Mouse (Mus musculus) layer of hippocampus, adult 18-20 months (tissue): ENCODE measurements at regions not wholly inside any gene's neighbourhood (a gene's known extent, or its start where the extent isn't known, plus 50 kb on each side); places are given as distances from the start of the nearest gene placed in this dataset.

Experiments
- DNase-seq, 2 experiments: peaks; one replicate each; pipeline ENCODE4 v3.0.0; 2022; ENCODE audit warnings: low spot score in 2 of 2

DNA sequence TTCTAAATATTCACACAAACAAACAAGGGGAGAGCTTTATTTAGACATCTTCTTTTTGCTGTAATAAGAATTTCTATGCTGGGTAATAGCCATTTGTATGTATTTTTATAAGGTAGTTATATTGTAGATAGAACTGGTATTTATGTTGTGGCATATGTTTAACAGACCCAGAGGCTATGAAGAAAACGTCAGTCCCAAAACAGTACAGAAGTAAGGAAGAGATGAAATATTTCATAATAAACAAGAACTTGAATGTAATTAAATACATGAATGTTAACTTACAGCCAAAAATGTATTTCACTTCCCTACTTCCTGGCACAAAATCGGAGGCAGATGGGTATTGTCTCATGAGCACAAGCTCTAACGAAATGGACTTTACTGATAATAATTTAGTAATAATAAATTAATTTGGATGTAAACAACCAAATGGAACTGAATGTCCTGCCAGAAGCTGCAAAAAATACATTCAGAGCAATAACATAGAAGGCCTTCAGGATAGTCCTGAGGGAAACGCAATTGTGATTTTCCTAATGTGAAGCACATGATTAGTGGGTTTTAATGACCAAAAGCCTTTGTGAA lies 645.9 kb upstream of the Adamts5 start:
- DNase-seq = no peak

DNA sequence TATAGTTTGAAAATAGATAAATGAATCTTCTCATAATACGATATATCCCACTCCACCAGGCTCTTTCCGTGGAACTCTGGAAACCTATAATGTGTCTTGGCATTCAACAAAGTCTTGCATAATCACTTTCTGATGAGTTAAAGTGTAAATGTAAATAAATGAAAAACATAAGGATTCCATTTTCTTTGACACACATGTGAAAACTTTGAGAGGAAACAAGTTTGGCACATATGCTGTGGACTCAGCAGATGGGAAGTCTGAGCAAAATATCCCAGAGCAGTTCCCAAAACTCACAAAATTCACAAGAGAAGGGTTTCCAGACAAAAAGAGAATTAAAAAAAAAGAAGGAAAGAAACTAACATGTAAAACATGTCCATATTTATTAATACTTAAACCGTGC lies 645.3 kb upstream of the Adamts5 start:
- no peak for DNase-seq

DNA sequence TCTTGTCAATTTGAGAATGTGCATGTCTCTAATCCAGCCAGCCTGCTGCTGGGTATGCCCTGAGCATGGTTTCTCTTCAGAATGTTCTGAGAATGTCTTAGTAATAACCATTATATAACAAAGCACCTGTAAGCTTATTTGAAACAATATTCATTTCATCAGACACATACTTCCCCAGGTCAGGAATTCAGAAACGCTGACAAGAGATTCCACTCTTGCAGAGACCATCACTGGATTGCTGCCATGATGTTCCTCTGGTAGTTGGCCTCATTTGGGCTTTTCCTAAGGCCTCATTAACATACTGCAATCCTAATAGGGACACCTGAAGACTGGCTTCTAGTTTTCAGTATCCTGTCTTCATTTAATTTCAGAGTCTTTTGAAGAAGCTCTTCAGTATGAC lies 642.5 kb upstream of the Adamts5 start:
- DNase-seq = no peak

DNA sequence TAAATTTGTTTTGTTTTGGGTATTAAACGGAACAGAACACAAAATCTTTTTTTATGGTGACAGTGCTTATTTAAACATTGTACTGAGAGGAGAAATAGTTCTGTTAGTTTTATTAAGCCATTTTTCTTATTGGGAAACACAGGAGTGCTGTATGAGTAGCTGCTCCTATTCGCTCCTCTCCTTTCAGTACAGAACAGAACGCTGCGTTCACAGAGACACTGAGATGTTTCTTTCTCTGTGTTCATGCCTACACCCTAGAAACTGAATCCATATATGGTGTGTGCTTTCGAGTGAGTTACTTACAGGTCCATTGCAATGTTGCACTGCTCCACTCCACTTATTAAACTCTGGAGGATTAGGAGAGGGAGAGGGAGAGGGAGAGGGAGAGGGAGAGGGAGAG lies 634.9 kb upstream of the Adamts5 start:
- peak in 1 of 2 experiments; percentile 55 for DNase-seq

DNA sequence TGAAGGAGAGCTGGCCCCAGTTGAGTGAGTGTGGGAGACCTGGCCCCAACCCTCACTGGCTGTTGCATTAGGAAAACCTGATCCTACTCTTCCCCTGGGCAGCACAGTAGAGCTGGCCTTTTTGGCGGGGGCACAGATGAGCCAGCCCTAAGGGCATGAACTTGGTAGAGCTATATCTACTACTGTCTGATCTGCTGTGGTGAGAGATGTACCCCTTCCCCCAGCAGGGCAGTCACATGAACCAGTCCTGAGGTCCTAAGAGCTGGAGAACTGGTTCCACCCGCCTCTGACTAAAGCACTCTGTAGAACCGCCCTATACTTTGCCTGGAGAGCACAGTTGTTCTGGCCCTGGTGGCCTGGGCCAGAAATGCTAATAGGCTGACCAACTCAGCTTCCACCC lies 622.5 kb upstream of the Adamts5 start:
- no peak for DNase-seq

DNA sequence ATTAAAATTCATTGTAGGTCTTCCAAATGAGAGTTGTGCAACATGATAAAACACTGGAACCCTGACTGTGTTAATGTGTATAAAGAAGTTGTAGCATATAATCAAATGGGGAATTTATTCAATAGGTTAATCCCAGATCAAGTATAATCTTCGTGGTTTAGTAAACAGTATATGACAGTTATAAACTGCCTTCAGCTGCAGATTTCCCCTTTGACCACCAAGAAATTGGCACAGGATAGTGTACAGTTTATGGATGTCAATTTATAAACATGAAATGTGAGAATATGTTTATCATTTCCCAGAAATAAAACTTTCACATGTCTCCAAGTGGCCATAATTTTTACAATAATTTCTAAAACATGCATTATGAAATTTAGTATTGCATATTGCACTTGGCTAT lies 615.3 kb upstream of the Adamts5 start:
- DNase-seq = no peak

DNA sequence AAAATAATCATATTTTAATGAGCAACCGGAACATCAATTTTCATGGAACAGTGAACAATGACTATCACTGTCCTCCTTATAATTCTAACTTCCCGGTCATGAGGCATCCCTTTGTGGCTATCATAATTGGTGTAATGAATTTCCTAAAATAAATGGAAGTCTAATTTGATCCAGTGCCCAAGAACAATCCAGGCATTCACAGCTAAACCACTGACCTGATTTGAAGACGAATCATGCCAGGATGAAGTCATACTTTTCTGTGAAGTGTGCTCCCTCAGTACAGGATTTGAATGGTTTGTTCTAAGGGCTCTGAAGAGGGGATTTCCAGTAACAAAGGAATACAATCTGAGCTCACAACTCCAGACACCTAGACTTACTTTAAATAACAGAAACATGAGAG lies 614.5 kb upstream of the Adamts5 start:
- DNase-seq = peak in 1 of 2 experiments; percentile 30

DNA sequence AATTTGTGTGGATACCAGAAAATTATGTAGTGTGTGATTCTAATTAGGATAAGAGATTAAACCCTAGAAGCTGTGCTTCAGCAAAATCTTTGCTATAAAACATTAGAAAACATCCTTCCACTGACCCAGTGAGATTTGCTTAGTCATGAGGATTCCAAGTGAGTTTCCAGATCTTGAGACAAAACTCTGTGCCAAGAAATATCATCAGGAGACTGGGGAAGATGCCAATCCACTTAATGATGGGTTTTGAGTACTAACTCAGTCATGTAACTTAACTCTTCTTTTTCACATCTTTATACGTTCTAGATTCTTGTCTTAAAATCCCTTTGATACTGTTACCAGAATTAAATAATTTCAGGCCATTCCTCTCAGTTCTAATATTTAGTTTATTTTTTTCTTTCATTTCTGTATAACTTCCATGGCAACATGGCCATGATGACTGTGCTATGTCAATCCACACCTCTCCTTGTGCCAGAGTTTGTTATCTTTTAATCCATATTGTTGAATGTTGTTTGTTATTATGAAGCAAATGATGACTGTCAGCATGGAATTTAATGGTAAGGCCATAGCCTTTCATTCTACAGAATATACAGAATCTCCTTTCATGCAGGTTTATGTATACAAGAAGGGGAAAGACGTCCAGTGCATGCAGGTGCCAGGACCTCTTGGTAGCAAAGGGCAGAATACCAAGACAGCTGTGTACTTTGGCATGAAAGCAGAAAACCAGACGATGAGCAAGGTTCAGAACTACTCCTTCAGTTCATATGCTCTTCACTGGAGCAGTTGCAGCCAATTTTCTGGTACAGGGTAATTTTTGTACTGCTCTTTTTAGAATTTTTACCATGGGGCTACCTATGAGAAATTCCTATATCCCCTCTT lies 599.7 kb upstream of the Adamts5 start:
- no peak for DNase-seq

DNA sequence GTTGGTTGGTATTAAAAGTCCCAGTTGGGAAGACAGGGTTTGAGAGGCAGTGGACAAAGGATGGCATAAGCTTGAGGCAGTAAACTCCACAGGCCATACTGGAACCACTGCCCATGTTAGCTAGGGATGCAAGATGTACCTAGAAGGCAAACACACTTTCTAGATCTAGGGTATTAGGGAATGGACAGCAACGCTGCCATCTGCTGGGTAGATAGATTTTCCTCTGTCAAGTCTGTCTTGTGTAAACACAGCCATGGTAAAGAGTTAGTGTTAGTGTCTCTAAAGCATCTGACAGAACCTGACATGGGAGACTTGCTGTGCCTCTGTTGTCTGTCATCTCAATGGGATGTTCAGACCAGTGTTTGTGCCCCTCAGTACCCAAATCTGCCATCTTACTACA lies 573.5 kb upstream of the Adamts5 start:
- peak in 1 of 2 experiments; percentile 14 for DNase-seq

DNA sequence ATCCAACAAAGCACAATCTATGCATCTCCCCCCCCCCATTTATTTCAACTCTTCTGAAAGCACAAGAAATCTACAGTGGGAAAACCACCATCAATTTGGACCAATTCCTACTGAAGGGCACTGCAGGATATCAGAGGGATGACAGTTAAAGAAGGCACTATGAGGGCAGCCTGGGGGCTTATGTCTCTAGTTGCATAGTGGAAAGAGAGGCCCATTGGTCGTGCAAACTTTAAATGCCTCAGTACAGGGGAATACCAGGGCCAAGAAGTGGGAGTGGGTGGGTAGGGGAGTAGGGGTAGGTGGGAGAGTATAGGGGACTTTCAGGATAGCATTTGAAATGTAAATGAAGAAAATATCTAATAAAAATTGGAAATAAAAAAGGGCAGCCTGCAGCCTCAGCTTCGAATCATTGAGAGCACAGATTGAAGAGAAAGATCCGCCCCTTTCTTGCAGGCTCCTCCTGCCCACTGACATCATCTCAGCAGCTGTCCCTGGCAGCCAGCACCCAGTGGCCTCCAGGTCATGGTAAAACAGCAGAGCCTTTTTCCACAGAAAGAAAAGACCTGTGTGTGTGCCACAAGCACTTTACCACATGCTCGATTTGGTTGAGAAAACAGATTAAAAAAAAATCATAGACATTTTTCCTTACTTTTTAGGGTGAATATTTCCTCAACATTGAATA lies 571.6 kb upstream of the Adamts5 start:
- DNase-seq = peak in 1 of 2 experiments; percentile 11

DNA sequence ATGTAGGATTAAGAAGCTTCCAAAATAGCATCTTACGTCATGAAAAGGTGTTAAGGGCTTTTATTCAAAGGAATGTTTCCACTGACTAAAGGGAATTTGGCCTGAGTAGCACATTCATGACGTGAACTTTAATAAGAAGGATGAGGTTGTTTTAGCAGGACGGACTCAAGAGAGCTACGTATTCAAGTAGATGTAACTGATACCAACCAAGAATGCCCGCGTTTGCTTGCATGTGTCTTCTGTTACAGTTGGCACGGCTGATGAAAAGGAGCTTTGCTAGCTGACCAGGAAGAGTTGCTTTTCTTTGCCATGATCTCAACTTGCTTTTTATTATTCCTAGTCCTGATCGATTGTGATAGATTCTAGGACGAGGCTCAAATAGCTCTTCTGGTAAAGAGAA lies 559.4 kb upstream of the Adamts5 start:
- no peak for DNase-seq

DNA sequence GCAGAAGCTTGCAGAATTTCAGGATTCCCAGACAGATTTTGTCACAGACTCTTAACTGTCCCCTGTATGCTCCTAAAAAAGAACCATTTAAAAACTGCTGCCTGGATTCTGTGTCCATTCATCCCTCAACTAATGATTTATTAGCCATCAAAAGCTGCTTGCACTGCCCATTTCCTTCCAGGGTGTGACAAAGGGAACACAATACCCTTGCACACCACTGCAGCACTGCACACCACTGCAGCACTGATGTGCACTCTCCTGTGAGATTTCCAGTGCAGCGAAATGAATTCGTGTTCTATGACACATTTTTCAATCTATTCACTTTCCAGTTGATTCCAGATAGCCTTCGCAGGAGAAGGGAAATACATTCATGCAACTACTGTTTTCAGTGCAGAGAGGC lies 555.0 kb upstream of the Adamts5 start:
- DNase-seq = no peak

DNA sequence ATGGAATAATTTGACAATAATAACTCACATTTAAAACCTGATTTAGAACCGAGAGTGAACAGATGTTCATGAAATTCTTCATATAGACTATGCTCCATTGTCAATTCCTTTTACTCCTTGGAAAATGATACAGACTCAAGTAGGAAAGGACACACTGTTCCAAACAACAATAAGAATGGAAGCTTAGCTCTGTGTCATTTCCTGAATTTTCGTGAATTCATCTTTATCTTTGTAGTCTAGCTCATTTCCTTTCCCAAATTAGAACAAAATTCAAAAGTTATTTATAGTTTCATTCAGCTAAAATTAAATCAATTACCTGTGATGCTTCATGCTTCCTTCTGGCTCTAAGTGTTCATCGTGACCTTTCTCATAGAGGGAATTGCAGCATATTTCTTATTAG lies 553.2 kb upstream of the Adamts5 start:
- no peak for DNase-seq

DNA sequence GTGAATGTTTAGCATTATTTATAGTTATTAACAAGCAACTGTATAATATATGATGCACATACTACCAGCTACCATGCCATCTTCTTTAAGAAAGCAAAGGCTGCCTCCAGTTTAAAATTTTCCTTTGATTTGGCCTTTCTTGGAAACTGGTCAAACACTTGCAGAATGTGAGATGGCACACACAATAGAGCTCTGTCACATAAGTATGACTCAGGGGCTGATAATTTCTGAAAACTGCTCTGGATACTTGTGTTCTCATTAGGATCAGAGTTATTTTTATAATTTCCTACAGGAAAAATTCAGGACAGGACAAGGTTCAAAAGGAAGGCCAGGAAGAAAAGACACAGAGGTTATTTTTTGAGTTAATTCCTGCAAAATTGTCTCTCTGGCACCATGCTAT lies 552.4 kb upstream of the Adamts5 start:
- no peak for DNase-seq

DNA sequence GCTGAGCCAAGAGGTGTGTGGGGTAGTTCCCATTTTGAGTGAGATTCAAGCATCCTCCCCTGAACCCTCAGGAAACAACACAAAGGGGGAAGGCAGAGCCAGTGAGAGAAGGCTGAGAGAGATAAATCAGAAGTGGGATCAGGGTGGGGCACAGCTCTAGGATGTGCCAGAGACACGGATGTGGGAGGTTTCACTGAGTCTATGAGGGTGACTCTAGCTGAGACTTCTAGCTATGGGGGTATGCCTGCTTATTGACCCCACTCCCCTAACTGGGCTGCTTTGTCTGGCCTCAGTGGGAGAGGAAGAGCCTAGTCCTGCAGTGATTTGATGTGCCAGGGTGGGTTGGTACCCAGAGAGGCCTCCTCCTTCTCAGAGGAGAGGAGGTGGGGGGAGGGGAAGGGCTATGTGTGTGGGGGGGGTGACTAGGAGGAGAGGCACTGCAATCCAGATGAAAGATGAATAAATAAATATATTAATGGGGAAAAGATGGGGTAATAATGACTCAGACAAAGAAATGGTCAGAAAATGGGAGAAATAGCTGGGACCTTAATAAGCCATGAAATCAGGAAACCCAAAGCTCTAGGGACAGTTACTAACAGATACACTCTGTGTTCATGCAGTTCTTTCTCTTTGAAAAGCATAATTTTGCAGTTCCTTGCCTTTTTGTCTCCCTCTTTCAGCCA lies 547.0 kb upstream of the Adamts5 start:
- no peak for DNase-seq

DNA sequence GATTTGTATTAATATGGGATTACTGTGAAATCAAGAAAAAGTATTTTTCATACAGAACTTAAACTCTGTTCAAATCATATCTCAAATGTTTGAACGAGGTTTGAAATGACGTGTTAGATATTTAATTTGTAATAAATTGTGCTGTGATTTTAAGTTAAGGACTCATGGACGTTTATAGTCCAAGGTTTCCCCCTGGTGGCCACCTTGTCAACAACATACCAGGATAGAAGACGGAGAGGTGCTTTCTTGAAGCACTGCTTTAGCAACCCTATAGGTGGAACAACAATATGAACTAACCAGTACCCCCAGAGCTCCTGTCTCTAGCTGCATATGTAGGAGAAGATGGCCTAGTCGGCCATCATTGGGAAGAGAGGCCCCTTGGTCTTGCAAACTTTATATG lies 517.8 kb upstream of the Adamts5 start:
- DNase-seq = peak; percentile 41 to 84

DNA sequence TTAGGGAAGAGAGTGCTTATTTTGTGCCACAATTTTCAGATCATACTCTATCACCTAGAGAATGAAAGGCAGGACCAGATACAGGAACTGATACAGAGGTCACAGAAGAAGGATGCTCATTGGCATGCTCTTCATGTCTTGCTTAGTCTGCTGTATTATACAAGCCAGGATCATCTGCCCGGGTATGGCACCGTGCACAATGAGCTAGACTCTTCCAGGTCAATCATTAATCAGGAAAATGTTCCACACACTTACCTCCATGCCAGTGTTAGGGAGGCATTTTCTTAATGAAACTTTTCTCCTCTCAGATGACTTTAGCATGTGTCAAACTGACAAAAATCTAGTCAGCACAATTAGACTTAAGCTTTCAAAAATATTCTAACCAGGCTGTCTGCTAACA lies 502.7 kb upstream of the Adamts5 start:
- DNase-seq = no peak

DNA sequence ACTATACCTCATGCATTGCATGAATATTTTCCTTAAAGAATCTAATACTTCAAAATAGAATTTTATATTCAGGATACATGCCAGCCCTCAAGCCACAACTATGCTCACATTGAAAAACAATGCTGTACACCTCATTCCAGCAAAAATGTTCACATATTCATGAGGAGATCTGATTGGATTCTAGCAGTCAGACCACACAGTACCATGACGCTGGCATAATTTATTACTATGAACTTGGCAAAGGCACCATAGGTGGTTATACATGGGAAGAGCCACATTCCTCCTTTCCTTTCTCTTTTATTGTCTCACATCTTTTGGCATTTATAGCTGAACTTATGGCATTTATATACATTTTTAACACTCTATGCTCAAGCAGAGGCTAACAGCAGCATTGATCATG lies 499.8 kb upstream of the Adamts5 start:
- DNase-seq = no peak

DNA sequence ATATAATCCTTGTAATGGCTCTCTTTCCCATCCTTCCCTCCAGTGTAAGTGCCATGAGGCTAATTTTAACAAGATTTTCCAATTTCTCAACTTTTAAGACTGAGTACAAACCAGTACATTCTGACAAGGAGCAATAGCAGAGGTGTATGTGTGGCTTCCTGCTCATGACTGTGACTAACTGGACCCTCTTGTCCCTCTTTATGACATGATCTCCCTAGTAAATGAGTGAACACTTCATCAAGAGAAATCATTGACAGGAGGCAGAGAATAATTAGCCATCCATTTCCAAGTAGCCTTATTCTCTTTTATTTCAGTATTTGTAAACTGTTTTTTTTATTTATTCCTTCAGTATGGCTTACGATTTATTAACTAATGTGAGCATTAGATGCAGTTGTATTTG lies 497.7 kb upstream of the Adamts5 start:
- no peak for DNase-seq

DNA sequence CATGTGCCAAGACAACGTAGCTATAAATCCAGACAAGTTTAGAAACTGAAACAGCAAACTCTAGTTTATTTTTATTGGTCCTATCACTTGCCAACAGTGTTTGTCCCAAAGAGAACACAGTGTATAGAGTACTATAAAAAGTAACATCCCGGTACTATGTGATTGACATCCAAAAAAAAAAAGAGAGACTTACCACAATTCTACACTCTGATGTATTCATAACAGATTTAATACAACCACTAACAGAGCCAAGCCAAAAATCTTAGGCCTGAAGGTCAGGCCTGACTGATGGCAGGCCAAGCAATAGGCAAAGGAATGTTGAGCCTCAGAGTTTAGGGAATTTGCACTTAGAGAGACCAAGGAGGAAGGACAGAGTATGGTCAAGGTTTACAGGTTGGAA lies 495.9 kb upstream of the Adamts5 start:
- DNase-seq = no peak

DNA sequence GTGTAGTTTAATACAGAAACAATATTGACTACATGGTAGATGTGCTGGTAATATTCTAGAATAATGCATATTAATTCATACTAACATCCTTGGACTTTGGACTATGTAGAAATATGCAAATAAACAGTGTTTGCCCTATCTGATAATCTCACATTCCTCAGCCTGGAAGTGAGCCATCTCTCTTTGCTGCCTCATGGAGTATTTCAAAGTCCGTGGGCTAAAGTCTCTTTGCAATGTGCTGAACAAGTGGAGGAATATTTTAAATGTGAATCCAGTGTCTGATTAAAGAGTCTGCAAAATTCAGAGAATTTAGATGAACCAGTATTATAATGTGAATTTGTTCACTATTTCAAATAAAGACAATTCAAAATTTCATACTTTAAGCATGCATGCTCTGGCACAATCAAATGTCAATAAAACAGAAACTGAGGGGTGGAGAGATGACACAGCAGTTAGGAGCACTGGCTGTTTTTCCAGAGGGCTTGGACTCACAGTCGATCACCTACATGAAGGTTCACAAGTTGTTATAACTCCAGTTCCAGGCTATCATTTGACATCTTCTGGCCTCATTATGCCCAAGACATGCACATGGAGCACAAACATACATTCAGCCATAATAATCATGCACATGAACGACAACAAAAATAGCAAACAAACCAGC lies 487.6 kb upstream of the Adamts5 start:
- DNase-seq = peak; percentile 1 to 58
